Mouse (Mus musculus): ENCODE measurements around the gene Gm20538. TPM values are rescaled to one million over a fixed set of nuclear protein-coding genes. Genes with fewer than 3 reads are reported as not detected.

Gene Gm20538
- polyA plus RNA-seq (2014; fragmentation: Nextera tagmentation; extraction: Ambion mirVana) = not detected in 2 replicates

- Histone ChIP-seq H3K4me3 (ENCODE audit: low read depth, low read length) (no peak within 1 kb of the TSS), H3K36me3 (ENCODE audit: control insufficient read depth, insufficient read depth, low read length) (peaks cover 46% of the 10 kb centered on the region), H3K4me2 (replicated peaks; ENCODE audit: low read depth, low read length) (no peak within 1 kb of the TSS)
These were observed at the start of gene Gm20538 for GRCm38 (mm10) chr19:44552731-44553130. Gm20538 (minus strand) TSS chr19:44552831.

GRCm38 (mm10) chr19:44594180-44594579 is 41.5 kb upstream of the Gm20538 start:
- no peaks in the 10 kb centered on the region for H3K27me3 ChIP-seq (ENCODE audit: control insufficient read depth, insufficient read depth, low read length)
- H3K4me3 ChIP-seq (ENCODE audit: low read depth, low read length) = no peak overlapping the region
- H3K9me3 ChIP-seq (ENCODE audit: control insufficient read depth, low read depth, low read length) = no peaks in the 10 kb centered on the region
- no peaks in the 10 kb centered on the region for H3K4me1 ChIP-seq (ENCODE audit: control insufficient read depth, insufficient read depth, low read length)
- H3K9ac ChIP-seq (replicated peaks; ENCODE audit: low read depth, low read length) = no peak overlapping the region
- no peak overlapping the region for H3K4me2 ChIP-seq (replicated peaks; ENCODE audit: low read depth, low read length)
- no peaks in the 10 kb centered on the region for H3K36me3 ChIP-seq (ENCODE audit: control insufficient read depth, insufficient read depth, low read length)
- 97% methylated on average over 14 of the region's 14 CpGs for WGBS
- no peak overlapping the region for H3K27ac ChIP-seq (ENCODE audit: low read length)
- no peak for ATAC-seq (ENCODE audit: insufficient number of reproducible peaks, insufficient read depth, low FRiP score, low read depth)

More at GRCm38 (mm10) chr19:44552731-44553130, at the start of gene Gm20538:
- Histone ChIP-seq H3K27me3 (ENCODE audit: control insufficient read depth, insufficient read depth, low read length) (no peaks in the 10 kb centered on the region), H3K9me3 (ENCODE audit: control insufficient read depth, low read depth, low read length) (no peaks in the 10 kb centered on the region), H3K9ac (replicated peaks; ENCODE audit: low read depth, low read length) (no peak within 1 kb of the TSS), H3K27ac (ENCODE audit: low read length) (no peak within 1 kb of the TSS), H3K4me1 (ENCODE audit: control insufficient read depth, insufficient read depth, low read length) (peaks cover 7% of the 10 kb centered on the region; the same call in 1 of the 2 replicates)
- no peak for ATAC-seq (ENCODE audit: insufficient number of reproducible peaks, insufficient read depth, low FRiP score, low read depth)
- WGBS = 98% methylated on average over 4 of the region's 4 CpGs

DNA sequence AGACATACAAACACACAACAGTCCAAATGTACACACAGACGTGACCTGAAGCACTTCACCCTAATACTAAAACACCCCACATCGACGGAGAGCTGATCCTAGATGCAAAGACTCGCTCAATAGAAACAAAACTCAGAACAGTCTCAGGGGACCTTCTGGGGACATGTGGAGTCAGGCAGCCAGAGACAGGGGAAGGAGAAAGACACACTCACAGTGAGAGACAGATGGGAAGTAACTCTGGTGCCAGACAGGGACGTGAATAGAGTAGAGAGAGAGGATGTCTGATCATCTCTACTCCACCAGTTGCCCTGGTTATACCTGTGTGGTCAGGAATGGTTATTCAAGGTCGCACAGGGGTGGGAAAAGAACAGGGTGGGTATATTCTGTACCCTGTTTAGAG is 39.0 kb upstream of the Gm20538 start:
- 68% methylated on average over 6 of the region's 6 CpGs for WGBS
- Histone ChIP-seq H3K27me3 (ENCODE audit: control insufficient read depth, insufficient read depth, low read length) (no peaks in the 10 kb centered on the region), H3K27ac (ENCODE audit: low read length) (no peak overlapping the region), H3K9ac (replicated peaks; ENCODE audit: low read depth, low read length) (no peak overlapping the region), H3K4me2 (replicated peaks; ENCODE audit: low read depth, low read length) (no peak overlapping the region), H3K9me3 (ENCODE audit: control insufficient read depth, low read depth, low read length) (no peaks in the 10 kb centered on the region), H3K36me3 (ENCODE audit: control insufficient read depth, insufficient read depth, low read length) (no peaks in the 10 kb centered on the region), H3K4me1 (ENCODE audit: control insufficient read depth, insufficient read depth, low read length) (no peaks in the 10 kb centered on the region), H3K4me3 (ENCODE audit: low read depth, low read length) (no peak overlapping the region)
- ATAC-seq (ENCODE audit: insufficient number of reproducible peaks, insufficient read depth, low FRiP score, low read depth) = no peak

DNA sequence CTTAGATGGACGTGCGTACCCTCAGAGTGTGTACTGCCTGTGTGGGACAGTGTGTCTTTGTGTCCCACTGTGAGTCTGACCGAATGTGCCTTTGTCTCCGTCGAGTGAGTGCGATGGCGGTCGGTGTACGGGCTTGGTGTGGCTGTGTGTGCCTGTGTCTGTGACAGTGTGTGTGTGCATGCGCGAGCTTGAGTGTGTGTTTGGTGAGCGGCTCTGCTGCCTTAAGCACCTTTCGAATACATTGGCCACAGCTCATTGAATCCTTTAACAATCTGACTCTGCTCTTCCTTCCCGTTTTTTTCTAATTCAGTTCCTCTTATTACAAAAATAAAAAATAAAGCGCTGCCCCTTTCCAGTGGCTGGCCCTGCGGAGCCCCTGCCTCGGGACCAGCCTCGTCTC is 38.4 kb upstream of the Gm20538 start:
- Histone ChIP-seq H3K4me1 (ENCODE audit: control insufficient read depth, insufficient read depth, low read length) (no peaks in the 10 kb centered on the region), H3K27ac (ENCODE audit: low read length) (no peak overlapping the region), H3K9ac (replicated peaks; ENCODE audit: low read depth, low read length) (no peak overlapping the region), H3K9me3 (ENCODE audit: control insufficient read depth, low read depth, low read length) (no peaks in the 10 kb centered on the region), H3K27me3 (ENCODE audit: control insufficient read depth, insufficient read depth, low read length) (0 out of 2 replicates have a peak, but pooled peaks cover under 1% of the 10 kb centered on the region), H3K4me2 (replicated peaks; ENCODE audit: low read depth, low read length) (no peak overlapping the region), H3K36me3 (ENCODE audit: control insufficient read depth, insufficient read depth, low read length) (no peaks in the 10 kb centered on the region), H3K4me3 (ENCODE audit: low read depth, low read length) (no peak overlapping the region)
- no peak for ATAC-seq (ENCODE audit: insufficient number of reproducible peaks, insufficient read depth, low FRiP score, low read depth)
- 87% methylated on average over 18 of the region's 18 CpGs for WGBS

GRCm38 (mm10) chr19:44589591-44590223 is 37.1 kb upstream of the Gm20538 start:
- H3K27ac ChIP-seq (ENCODE audit: low read length) = no peak overlapping the region
- no peaks in the 10 kb centered on the region for H3K9me3 ChIP-seq (ENCODE audit: control insufficient read depth, low read depth, low read length)
- WGBS = 29% methylated on average over 7 of the region's 7 CpGs
- no peaks in the 10 kb centered on the region for H3K4me1 ChIP-seq (ENCODE audit: control insufficient read depth, insufficient read depth, low read length)
- no peak for ATAC-seq (ENCODE audit: insufficient number of reproducible peaks, insufficient read depth, low FRiP score, low read depth)
- no peak overlapping the region for H3K4me2 ChIP-seq (replicated peaks; ENCODE audit: low read depth, low read length)
- no peaks in the 10 kb centered on the region for H3K36me3 ChIP-seq (ENCODE audit: control insufficient read depth, insufficient read depth, low read length)
- H3K9ac ChIP-seq (replicated peaks; ENCODE audit: low read depth, low read length) = no peak overlapping the region
- 0 out of 2 replicates have a peak, but pooled peaks cover 3% of the 10 kb centered on the region for H3K27me3 ChIP-seq (ENCODE audit: control insufficient read depth, insufficient read depth, low read length)
- H3K4me3 ChIP-seq (ENCODE audit: low read depth, low read length) = no peak overlapping the region

GRCm38 (mm10) chr19:44588036-44588435 is 35.4 kb upstream of the Gm20538 start:
- Histone ChIP-seq H3K27ac (ENCODE audit: low read length) (no peak overlapping the region), H3K9me3 (ENCODE audit: control insufficient read depth, low read depth, low read length) (no peaks in the 10 kb centered on the region), H3K4me3 (ENCODE audit: low read depth, low read length) (no peak overlapping the region), H3K27me3 (ENCODE audit: control insufficient read depth, insufficient read depth, low read length) (0 out of 2 replicates have a peak, but pooled peaks cover 3% of the 10 kb centered on the region), H3K9ac (replicated peaks; ENCODE audit: low read depth, low read length) (no peak overlapping the region), H3K4me1 (ENCODE audit: control insufficient read depth, insufficient read depth, low read length) (no peaks in the 10 kb centered on the region), H3K36me3 (ENCODE audit: control insufficient read depth, insufficient read depth, low read length) (no peaks in the 10 kb centered on the region), H3K4me2 (replicated peaks; ENCODE audit: low read depth, low read length) (no peak overlapping the region)
- ATAC-seq (ENCODE audit: insufficient number of reproducible peaks, insufficient read depth, low FRiP score, low read depth) = no peak
- 38% methylated on average over 4 of the region's 4 CpGs for WGBS

- Histone ChIP-seq H3K9me3 (ENCODE audit: control insufficient read depth, low read depth, low read length) (no peaks in the 10 kb centered on the region), H3K4me1 (ENCODE audit: control insufficient read depth, insufficient read depth, low read length) (no peaks in the 10 kb centered on the region), H3K27ac (ENCODE audit: low read length) (no peak overlapping the region), H3K36me3 (ENCODE audit: control insufficient read depth, insufficient read depth, low read length) (no peaks in the 10 kb centered on the region), H3K27me3 (ENCODE audit: control insufficient read depth, insufficient read depth, low read length) (0 out of 2 replicates have a peak, but pooled peaks cover 3% of the 10 kb centered on the region), H3K4me2 (replicated peaks; ENCODE audit: low read depth, low read length) (no peak overlapping the region), H3K9ac (replicated peaks; ENCODE audit: low read depth, low read length) (no peak overlapping the region), H3K4me3 (ENCODE audit: low read depth, low read length) (no peak overlapping the region)
- peak; percentile 78 for ATAC-seq (ENCODE audit: insufficient number of reproducible peaks, insufficient read depth, low FRiP score, low read depth)
- WGBS = 36% methylated on average over 9 of the region's 9 CpGs
These were observed 30.1 kb upstream of the Gm20538 start for GRCm38 (mm10) chr19:44582638-44583309.

DNA sequence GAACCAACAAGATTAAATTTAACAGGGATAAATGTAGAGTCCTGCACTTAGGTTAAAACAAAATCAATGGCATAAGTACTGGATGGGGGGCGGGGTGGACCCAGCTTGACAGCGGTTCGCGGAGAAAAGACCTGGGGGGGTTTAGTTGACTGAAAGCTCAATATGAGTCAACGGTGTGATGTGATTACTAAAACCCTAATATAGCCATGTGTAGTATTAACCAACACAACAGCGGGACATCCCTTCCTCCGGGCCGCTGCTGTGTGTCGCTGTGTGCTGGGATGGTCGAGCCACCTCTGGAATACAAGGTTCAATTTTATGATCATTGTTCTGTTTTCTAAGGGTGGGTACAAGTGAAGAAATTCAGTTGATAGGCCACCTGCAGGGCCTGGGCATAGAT is 29.5 kb upstream of the Gm20538 start:
- ATAC-seq (ENCODE audit: insufficient number of reproducible peaks, insufficient read depth, low FRiP score, low read depth) = no peak
- Histone ChIP-seq H3K9ac (replicated peaks; ENCODE audit: low read depth, low read length) (no peak overlapping the region), H3K4me1 (ENCODE audit: control insufficient read depth, insufficient read depth, low read length) (no peaks in the 10 kb centered on the region), H3K36me3 (ENCODE audit: control insufficient read depth, insufficient read depth, low read length) (no peaks in the 10 kb centered on the region), H3K4me3 (ENCODE audit: low read depth, low read length) (no peak overlapping the region), H3K4me2 (replicated peaks; ENCODE audit: low read depth, low read length) (no peak overlapping the region), H3K9me3 (ENCODE audit: control insufficient read depth, low read depth, low read length) (no peaks in the 10 kb centered on the region), H3K27me3 (ENCODE audit: control insufficient read depth, insufficient read depth, low read length) (0 out of 2 replicates have a peak, but pooled peaks cover 3% of the 10 kb centered on the region), H3K27ac (ENCODE audit: low read length) (no peak overlapping the region)
- WGBS = 86% methylated on average over 10 of the region's 10 CpGs

Data from stomach, embryonic 14.5 days (tissue).